Mouse (Mus musculus): Measurements from ENCODE around the gene Ccr6.

DNA sequence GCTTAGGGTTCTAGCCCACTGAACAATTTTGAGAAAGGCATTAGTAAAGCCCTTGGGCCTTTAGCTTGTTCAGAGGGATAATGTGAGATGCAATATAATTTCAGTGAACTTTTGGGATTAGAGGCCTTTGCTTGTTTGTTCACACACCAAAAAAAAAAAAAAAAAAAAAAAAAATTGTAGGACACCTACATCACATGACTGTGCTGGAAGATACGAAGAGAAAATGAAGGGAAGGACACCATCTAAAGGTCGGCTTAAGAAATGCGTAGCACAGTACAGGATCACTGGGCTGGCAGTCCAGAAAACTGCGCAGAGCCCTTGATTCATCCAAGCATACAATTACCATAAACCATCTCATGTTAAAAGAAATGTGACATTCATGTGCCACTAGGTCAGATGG is 65.7 kb downstream of the Ccr6 start:
- TF ChIP-seq CTCF (IDR thresholded peaks at IDR 0.05; ENCODE audit: extremely low read depth, insufficient read depth, low read length) (no peak), POLR2A (IDR thresholded peaks at IDR 0.05; ENCODE audit: extremely low read depth, insufficient read depth, low read length) (no peak)

All from cortical plate, adult 2 months (tissue).